Mouse (Mus musculus) ovary, postnatal 10 days (tissue): Measurements from ENCODE around the gene Mgat5b.

Experiments used
- DNase-seq: peaks from one replicate; pipeline ENCODE4 v3.0.0; 2022; ENCODE audit warnings: low spot score

The Mgat5b gene

DNA sequence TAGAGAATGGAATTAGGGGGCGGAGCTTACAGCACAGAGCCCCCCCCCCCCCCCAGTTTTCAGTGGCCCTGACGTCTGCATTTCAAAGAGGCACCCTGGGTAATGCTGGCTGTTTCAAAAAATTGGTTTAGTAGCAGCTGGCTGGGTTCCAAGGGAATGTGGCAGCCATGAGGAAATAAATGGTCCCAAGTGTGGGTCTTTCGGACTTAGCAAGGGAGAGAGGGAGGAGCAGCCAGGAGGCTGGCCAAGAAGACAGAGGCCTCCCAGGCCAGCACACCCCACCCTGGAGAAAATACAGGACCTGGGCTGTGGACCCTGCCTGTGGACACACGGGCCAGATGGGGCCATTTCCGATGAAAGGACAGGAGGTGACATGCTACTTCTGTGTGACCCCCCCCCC lies 61.6 kb downstream of the Mgat5b start:
- no peak for DNase-seq

DNA sequence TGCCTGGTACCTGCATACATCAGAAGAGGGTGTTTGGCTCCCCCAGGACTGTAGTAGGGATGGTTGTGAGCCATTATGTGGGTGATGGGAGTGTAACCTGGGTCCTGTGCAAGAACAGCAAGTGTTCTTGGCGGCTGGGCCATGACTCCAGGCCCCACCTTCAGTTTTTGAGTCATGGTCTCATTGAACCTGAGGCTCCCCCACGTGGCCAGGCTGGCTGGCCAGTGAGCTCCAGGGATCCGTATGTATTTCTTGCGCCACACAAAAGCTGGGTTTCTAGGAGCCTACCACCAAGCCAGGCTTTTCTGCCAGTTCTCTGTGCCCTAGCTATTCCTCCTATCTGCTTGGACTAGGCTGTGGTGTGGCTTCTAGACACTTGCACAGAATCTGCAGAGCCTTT lies 63.9 kb downstream of the Mgat5b start:
- DNase-seq: no peak

DNA sequence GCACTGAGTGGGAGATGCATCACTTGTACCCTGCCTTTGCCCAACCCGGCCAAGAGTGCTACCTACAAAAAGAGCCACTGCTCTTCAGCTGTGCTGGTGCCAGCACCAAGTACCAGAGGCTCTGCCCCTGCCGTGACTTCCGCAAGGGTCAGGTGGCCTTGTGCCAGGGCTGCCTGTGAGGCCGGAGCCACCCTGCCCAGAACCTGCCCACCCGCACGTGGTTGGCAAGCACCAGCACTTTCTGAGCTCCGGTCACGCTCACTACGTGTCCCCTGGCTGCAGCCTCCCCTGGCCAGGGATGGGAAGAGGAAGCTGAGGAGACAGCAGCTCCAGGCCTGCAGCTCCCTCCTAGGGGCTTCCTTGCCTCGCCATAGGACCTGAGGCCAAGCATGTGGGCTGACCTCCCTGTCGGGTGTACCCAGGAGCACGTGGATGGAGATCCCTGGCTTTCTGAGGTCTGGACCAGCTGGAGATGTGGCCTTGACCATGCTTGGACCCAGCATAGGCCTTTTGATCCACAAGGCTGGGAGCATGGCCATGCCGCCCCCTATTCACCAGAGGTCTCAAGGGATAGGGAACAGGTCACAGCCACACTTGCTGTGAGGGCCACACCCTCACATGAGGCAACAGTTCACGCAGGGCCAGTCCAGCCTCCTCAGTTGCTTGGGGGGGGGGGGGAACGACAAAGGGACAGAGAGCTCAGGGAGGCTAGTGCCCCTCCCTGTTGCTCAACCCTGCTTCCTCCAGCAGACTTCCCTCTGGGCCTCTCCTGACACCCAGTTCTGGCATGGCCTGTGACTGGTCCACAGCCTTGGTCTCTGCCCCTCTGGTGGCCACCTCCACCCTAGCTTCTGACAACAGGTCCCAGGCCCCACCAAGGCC lies 67.1 kb downstream of the Mgat5b start:
- no peak for DNase-seq

DNA sequence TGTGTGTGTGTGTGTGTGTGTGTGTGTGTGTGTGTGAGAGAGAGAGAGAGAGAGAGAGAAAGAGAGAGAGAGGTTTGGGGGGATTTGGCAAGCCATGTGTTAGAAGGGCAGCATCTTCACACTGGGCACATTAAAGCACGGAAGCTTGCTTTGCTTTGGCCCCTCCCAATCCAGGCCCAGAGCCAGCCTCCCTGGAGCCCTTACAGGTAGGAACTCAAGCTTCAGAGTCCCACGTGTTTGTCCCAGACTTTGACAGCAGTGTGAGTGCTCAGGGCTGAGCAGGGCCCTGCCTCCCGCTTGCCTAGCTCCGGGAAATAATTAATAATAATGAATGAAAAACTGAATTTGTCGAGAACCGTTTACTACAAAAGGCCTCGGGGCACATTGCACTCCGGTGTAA lies 69.5 kb downstream of the Mgat5b start:
- no peak for DNase-seq

DNA sequence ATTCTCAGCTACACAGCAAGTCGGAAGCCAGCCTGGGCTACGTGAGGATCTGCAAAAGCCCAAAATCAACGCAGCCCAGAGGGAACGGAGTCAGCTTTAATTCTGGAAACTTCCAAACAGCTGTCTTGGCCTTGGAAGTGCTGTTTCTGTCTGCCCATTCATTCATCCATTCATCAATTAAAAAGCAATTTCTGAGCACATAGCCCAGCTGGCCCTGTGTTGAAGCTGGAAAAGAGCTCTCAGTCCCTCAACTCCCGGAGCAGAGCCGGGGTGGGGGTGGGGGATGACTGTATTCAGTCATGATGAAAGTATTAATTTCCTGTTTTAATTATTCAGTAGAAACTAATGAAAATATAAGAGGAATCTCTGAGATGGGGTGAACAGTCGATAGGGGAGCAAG lies 71.6 kb downstream of the Mgat5b start:
- DNase-seq: no peak

DNA sequence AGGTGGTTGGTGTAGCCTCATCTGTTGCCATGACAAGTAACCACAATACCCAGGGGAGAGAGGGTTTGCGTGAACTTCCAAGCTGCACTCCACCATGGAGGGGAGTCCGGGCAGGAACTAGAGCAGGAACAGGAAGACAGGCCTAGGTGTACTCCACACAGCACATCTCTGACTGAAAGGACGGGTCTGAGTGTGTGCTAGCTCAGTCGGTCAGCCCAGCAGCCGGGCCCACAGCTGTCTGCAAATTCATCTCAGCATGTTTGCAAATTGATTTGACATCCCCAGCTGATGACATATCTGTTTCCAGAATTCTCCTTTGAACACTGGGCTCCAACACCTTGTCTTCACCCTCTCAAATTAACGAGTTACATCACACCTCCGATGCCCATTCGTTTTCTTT lies 72.7 kb downstream of the Mgat5b start:
- no peak for DNase-seq

DNA sequence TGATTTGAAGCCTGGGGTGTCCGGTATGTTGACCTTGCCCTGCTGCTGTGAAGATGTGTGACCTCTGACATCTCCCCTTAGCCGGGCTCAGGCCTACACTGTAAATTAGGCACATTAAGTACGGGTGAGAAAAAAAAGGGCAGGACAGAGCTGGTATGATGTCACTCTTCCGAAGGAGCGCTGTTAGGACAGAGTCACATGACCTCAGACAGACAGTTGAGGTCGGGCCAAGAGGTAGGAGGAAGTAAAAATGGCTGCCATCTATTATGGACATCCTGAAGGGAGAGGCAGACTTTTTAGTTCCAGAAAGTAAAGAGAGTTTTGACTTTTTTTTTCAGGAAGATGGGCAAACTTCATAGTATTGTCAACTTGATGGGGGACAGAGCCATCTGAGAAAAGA lies 73.3 kb downstream of the Mgat5b start:
- DNase-seq: no peak

DNA sequence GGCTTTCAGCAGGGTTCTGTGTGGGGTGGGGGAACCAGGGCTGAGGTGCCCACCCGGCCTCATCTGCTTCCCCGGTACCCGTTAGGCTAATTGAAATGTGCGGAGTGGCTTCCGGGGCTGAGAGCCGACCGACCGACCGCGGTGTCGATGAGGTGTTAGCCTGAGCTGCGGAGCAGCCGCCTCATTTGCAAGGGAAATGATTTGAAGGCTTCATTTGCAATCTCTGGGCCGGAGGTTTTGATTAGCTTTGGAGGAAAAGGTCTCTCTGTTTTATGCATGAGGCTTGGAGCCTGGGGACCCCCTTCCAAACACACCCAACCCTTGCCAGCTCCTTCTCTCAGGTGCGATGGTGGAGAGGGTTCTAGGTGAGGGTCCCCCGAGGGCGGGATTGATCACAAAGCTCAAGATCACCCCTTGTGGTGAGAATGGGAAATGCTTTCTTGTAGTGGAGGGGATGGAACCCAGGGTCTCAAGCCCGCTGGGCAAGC lies 75.5 kb downstream of the Mgat5b start:
- DNase-seq: no peak

DNA sequence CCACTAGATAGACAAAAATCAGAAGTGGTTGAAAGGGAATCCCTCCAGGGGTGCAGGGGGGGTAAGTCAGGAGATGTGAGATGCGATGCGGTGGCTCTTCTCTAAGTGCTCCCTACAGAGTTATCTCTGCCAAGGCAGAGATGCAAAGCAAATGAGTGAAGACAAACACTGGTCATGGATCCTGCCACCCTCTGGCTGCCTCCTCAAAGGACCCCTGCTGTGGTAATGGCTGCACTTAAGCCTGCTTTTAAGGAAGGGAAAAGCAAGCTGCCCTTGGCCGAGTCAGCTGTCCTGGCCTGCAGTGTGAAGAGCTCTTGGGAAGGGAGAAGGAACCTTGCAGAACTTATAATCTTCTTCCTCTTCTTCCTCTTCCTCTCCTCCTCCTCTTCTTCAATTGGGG lies 78.3 kb downstream of the Mgat5b start:
- DNase-seq: no peak

DNA sequence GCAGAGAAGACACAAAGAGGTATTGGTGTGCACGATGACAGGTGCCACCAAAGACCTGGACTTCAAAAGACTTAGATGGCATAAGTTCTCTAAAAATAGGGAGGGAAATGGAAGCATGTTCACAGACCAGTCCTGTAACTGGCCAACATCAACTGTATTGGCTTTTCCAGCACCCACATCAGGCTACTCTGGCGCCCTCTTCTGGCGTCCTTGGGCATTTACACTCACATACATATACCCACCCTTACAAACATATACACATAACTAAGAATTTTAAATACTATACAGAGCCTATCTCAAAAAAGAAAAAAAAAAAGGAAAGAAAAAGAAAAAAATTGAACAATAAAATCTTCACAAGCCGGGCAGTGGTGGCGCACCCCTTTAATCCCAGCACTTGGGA lies 80.3 kb downstream of the Mgat5b start:
- DNase-seq: no peak

DNA sequence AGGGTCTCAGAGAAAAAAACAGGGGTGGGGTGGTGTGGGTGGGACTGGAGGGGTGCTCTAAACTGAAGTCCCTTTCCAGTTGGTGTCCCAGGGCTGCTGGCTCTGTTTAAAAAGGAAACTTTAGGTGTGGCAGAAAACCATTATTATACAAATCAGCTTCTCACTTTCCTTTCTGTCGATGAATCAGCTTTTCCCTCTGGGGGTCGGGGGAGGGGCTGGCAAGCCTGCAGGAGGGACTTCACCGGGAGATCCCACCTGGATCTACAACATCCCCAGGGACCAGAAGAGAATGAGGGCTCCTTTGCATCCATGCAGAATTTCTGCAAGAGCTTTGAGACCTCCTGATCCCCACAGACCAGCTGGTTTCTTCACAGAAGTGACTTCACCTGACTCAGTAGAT lies 81.6 kb downstream of the Mgat5b start:
- DNase-seq: no peak

DNA sequence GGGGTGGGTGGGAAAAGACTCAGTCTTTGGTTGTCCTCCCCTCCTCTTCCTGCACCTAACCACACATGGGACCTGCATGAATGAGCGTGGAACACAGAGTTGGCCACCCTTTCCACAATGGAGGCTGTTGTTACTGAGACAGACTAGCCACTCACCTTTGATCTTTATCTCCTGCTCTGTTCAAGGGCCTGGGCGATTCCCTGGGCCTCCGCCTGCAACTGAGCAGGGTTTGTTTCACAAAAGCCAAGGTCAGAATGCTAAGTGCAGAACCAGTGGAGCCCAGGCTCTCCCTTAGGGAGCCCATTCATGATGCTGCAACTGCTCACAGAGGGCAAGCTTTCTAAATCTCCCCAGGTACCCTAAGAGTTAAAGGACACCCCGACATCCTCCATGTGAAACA lies 83.1 kb downstream of the Mgat5b start:
- DNase-seq: no peak

DNA sequence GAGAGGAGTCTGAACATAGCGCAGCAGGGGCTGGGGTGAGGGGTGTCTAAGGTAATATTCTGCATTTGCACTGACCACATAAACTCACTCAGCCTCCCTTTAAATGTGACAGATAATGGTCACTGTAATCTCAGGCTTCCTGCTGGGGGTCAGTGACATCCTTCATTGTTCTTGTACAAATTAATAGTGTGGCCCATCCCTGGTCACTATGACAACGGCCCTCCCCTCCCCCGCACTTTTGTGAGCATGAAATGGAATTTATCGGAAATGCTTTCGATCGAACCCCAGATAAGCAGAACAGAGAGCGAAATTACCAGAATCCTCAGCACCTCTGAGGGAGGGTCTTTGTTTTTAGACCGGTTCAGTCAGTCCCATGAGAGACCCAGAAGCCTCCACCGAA lies 84.8 kb downstream of the Mgat5b start:
- no peak for DNase-seq

DNA sequence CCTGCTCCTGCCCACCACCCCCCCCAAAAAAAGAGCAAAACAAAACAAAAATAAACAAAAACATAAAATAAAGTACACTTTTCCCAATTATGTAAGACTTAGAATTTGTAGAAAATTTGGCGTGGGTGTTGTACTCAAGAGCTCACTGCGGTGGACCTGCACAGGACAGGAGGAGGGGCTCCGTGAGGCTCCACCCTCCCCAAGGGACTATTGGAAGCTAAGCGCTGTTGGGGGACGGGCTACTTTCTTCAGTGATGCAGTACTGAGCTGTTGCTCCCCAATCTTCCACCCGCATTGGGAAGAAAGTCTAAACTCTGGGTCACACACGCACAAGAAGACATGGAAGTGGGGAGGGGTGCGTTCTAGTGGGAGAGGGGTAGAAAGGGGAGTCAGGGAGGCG lies 85.6 kb downstream of the Mgat5b start:
- DNase-seq: no peak

DNA sequence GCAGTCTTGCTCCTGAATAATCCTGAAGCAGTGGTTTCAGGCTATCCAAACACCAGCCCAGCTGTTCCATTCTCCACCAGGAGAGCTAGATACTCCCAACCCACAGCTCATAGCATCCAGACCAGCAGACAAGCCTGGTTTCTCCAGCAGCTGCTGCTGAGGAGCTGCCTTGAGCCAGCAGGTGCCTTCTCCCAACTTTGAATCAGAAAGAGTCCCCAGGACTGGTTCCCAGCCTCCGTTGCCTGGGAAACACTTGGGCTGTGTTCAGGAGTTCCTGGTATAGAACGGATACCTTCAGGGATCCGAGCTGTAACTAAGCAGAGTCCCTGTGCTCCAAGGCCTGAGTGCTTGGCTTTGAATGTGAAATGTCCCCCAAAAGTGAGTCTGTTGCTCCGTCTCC lies 98.8 kb downstream of the Mgat5b start:
- no peak for DNase-seq

DNA sequence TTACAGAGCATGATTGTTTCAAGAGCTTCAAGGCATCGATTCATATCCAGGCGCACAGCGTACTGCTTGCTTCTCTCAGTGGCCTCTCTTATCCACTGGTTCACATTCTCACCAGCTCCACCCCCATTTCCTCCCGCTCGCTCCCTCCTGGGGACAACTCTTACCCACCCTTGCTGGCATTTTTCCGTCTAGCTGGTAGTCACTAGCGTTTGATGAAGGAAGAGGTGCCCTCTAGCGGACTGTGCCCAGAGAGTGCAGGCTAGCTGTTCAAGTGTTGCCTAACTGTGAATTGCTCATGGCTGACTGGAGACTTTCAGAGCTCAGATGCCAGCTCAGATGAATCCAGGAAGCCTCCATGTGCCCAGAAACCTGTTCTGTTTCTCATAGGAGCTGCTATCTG lies 99.7 kb downstream of the Mgat5b start:
- DNase-seq: no peak

DNA sequence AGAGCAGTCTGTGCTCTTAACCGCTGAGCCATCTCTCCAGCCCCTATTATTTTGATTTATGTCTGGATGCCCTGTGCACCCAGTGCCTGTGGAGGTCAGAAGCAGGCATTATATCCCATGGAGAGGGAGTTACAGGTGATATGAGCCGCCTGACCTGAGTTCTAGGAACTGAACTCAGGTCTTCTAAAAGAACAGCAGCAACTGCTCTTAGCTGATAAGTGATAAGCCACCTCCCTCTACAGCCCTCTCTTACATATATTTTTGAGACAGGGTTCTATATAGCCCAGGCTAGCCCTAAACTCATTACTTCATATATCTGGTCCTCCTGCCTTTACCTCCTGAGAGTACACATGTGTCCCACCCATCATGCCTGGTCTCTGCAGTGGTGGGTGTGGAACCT lies 102.4 kb downstream of the Mgat5b start:
- DNase-seq: no peak

DNA sequence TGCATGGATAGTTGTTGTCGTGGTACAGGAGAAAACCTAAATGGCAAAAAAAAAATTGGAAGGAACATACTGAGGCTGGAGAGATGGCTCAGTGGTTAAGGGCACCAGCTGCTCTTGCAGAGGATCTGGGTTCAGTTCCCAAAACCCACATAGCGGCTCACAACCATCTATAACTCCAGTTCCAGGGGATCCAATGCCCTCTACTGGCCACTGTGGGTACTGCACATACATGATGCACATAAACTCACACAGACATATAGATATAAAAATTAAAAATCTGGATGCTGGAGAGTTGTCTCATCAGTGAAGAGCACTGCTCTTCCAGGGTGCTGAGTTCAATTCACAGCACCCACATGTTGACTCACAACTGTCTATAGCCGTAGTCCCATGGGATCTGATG lies 104.9 kb downstream of the Mgat5b start:
- no peak for DNase-seq

DNA sequence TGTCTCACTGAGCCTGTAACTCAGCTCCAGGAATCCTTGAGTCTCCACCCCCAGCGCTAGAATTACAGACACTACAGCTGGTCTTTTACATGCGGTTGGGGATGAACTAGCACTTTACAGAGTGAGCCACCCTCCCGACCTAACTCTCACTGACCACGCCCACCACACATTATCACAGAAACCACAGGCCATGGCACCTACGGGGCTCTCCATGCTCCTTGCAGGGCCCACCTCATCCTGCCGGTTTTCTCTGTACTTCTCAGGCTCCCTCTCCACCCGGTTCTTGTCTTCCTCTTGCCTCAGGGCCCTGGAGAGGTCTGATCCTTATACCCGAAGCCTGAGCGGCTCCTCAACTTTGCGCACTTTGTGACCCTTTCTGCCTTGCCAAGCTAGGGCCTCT lies 109.0 kb downstream of the Mgat5b start:
- no peak for DNase-seq

DNA sequence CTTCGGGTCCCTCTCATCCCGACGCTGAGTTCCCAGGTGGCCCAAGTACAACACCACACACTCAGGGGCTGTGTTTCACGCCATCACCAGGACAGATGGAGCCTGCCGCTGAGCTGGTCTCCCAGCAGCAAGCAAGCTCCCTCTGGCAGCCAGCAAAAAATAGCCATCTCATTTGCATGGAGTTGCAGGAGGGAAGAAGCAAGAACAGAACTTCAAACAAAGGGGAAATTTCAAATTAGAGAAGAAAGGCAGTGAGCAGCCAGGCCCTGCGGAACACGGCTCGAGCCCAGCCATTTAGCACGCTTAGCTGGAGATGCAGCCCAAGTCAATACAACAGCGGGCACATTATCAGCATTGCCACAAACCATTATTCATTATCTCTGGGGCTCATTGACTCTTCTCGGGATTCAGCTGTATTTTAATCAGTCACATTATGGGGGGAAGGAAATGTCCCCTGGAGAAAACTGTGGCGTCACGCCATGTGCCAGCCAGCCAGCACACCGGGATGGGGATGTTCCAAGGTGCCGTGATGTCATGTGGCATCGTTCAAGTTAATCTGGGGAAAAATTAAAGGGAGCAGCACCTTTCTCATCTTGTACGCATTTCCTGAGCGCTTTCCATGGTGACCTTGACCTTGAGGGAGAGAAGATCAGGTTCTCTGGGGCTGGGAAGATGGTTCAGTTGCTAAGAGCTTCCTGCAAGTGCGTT lies 110.4 kb downstream of the Mgat5b start:
- DNase-seq: no peak

DNA sequence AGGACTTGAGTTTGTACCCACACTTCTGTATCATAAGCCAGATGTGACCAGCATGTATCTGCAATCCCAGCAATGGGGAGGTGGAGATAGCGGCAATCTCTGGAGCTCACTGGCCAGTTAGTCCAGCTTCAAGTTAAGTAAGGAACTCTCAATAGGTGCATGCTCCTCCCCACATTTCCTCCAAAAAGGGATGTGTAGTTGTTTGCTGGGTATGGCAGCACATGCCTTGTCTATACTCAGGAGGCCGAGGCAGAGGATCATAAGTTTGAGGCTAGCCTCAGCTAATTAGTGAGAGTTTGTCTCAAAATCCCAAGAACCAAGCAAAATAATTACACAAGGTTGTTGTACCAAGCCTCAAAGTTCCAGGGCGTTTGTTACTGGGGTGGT lies 110.9 kb downstream of the Mgat5b start:
- DNase-seq: no peak

DNA sequence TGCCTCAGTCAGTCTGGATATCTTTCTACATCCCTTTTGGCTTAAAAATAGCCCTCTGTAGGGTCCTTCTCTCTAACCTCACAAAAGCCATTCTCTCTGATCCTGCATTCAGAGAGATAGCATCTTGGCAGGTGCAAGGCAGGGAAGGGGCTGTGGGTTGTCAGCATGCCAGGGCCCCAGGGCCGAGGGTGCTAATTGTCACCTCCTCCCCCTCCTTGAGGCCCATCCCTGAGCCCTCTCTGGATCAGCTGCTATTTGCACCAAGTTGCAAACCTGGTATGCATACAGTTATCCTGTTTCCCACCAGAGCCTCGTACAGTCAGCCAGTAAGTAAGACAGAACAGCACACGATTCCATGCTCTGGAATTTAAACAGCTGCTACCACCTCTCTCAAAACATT lies 111.4 kb downstream of the Mgat5b start:
- DNase-seq: no peak

DNA sequence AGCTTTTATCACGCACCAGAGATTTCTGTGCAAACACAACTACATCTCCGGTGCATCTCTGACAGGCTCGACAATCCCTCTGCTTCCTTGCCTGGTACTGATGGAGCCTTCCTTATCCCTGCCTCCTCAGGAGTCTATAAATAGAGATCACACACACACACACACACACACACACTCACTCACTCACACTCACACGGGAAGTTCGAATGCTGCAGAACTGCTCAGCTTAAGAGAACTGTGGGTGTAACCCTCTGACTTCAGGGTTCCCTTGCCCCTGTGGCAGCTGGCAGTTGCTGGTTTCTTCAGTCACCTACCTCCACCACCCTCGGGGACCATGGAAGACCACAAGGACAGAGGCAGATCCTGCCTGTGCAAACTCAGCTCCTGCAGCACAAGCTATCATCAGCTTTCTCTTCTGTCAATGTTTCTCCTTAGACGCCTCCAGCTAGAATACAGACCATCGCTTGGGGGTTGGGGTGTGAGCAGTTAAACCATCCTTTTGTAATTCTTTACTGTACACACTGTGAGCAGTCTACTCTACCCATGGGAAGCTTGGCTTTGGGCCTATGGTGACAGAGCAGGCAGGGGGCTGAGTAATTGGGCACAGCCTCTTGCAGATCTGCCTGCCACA lies 111.9 kb downstream of the Mgat5b start:
- no peak for DNase-seq
